Mouse (Mus musculus) CH12.LX (cell line): ENCODE measurements around the gene Zfp541. TPM values are rescaled to one million over a fixed set of nuclear protein-coding genes. Genes with fewer than 3 reads are reported as not detected.

Experiments used
- DNase-seq: peaks from one replicate; pipeline ENCODE4 v3.0.0-alpha.2; 2013; ENCODE audit errors: extremely low read depth
- H3K27ac ChIP-seq: 2 replicates; pipeline ENCODE4 v1.5.1; 2012; ENCODE audit warnings: low read depth, mild to moderate bottlenecking, control low read depth, moderate library complexity; ENCODE audit not compliant: insufficient read depth
- H3K27me3 ChIP-seq: replicated peaks from 2 replicates; pipeline ENCODE3; 2012; ENCODE audit warnings: inconsistent platforms
- H3K36me3 ChIP-seq, 2 experiments: replicated peaks in 1 of 2; 2 replicates each; pipeline versions ENCODE3 to v1.6.1; 2012; ENCODE audit warnings: inconsistent platforms in 1 of 2, low read length in 1 of 2, mild to moderate bottlenecking in 1 of 2, mixed read lengths in 1 of 2, moderate library complexity in 1 of 2; ENCODE audit not compliant: control insufficient read depth in 1 of 2, insufficient read depth in 1 of 2
- H3K4me1 ChIP-seq, 2 experiments: 2 replicates each; pipeline ENCODE4 v1.6.1; 2012; ENCODE audit warnings: inconsistent platforms in 1 of 2, moderate library complexity in 1 of 2; ENCODE audit not compliant: insufficient read depth in 2 of 2, control insufficient read depth in 1 of 2
- H3K4me2 ChIP-seq: 2 replicates; pipeline ENCODE4 v1.6.1; 2012; ENCODE audit warnings: low read depth, mild to moderate bottlenecking, control low read depth; ENCODE audit not compliant: poor library complexity, insufficient read depth, severe bottlenecking
- H3K4me3 ChIP-seq, 3 experiments: fragments of 150-350 bp in 1 of 3; sonication (generic) in 1 of 3; replicated peaks in 1 of 3; 2 replicates each; pipeline versions ENCODE3 to v1.5.1; 2011 to 2012; ENCODE audit warnings: low read depth in 2 of 3, low read length in 2 of 3, mild to moderate bottlenecking in 2 of 3, moderate library complexity in 2 of 3, control low read depth in 1 of 3, improper control_type of control experiment in 1 of 3, inconsistent platforms in 1 of 3, mixed read lengths in 1 of 3; ENCODE audit not compliant: poor library complexity in 1 of 3
- H3K79me2 ChIP-seq: replicated peaks from 2 replicates; pipeline ENCODE4 v1.6.1; 2012; ENCODE audit warnings: mild to moderate bottlenecking, moderate library complexity; ENCODE audit not compliant: control insufficient read depth, poor library complexity, insufficient read depth, severe bottlenecking; ENCODE audit errors: extremely low read depth
- H3K9ac ChIP-seq: 2 replicates; pipeline ENCODE4 v1.6.1; 2012; ENCODE audit warnings: low read depth, mild to moderate bottlenecking, control low read depth, moderate library complexity; ENCODE audit not compliant: insufficient read depth
- H3K9me3 ChIP-seq: replicated peaks from 2 replicates; pipeline ENCODE3; 2012; ENCODE audit warnings: low read length, inconsistent platforms, mixed read lengths
- BHLHE40 ChIP-seq: IDR thresholded peaks from 2 replicates; pipeline ENCODE4 v1.6.1; 2011; ENCODE audit warnings: mild to moderate bottlenecking, low read depth, low read length, improper control_type of control experiment
- E2F4 ChIP-seq: IDR thresholded peaks from 2 replicates; pipeline ENCODE4 v1.6.1; 2011; ENCODE audit warnings: low read depth, low read length, improper control_type of control experiment; ENCODE audit not compliant: insufficient replicate concordance
- ELF1 ChIP-seq: IDR thresholded peaks from 2 replicates; pipeline ENCODE4 v1.6.1; 2014; ENCODE audit warnings: low read depth, mild to moderate bottlenecking, inconsistent platforms, low read length, improper control_type of control experiment
- EP300 ChIP-seq: IDR thresholded peaks from 2 replicates; pipeline ENCODE4 v1.6.1; 2011; ENCODE audit warnings: low read length, improper control_type of control experiment
- ETS1 ChIP-seq: conservative IDR thresholded peaks from 2 replicates; pipeline ENCODE4 v1.6.1; 2012; ENCODE audit warnings: low read depth, mild to moderate bottlenecking, inconsistent platforms, low read length, improper control_type of control experiment, moderate library complexity
- GABPA ChIP-seq: IDR thresholded peaks from 2 replicates; pipeline ENCODE4 v1.6.1; 2012; ENCODE audit warnings: low read depth, low read length, improper control_type of control experiment, inconsistent platforms; ENCODE audit not compliant: insufficient replicate concordance
- HCFC1 ChIP-seq: IDR thresholded peaks from 2 replicates; pipeline ENCODE4 v1.6.1; 2012; ENCODE audit warnings: low read depth, mild to moderate bottlenecking, inconsistent platforms, low read length, improper control_type of control experiment
- IRF4 ChIP-seq: IDR thresholded peaks from 2 replicates; pipeline ENCODE4 v1.6.1; 2014; ENCODE audit warnings: low read depth, mild to moderate bottlenecking, inconsistent platforms, low read length, improper control_type of control experiment
- JUN ChIP-seq: IDR thresholded peaks from 2 replicates; pipeline ENCODE4 v1.6.1; 2011; ENCODE audit warnings: low read depth, mild to moderate bottlenecking, low read length, improper control_type of control experiment, moderate library complexity; ENCODE audit not compliant: insufficient read depth
- JUND ChIP-seq: conservative IDR thresholded peaks from 2 replicates; pipeline ENCODE4 v1.6.1; 2011; ENCODE audit warnings: low read depth, low read length, improper control_type of control experiment
- KAT2A ChIP-seq: IDR thresholded peaks from 2 replicates; pipeline ENCODE4 v1.6.1; 2012; ENCODE audit warnings: low read length, improper control_type of control experiment, inconsistent platforms; ENCODE audit not compliant: insufficient replicate concordance
- MAX ChIP-seq: IDR thresholded peaks from 2 replicates; pipeline ENCODE4 v1.6.1; 2011; ENCODE audit warnings: low read length, improper control_type of control experiment
- MAZ ChIP-seq: IDR thresholded peaks from 2 replicates; pipeline ENCODE4 v1.6.1; 2012; ENCODE audit warnings: low read depth, mild to moderate bottlenecking, inconsistent platforms, low read length, improper control_type of control experiment, moderate library complexity
- MXI1 ChIP-seq: IDR thresholded peaks from 2 replicates; pipeline ENCODE4 v1.6.1; 2011; ENCODE audit warnings: mild to moderate bottlenecking, low read depth, low read length, improper control_type of control experiment
- MYC ChIP-seq: IDR thresholded peaks from 2 replicates; pipeline ENCODE4 v1.6.1; 2011; ENCODE audit warnings: low read depth, mild to moderate bottlenecking, improper control_type of control experiment, low read length
- PAX5 ChIP-seq: IDR thresholded peaks from 2 replicates; pipeline ENCODE4 v1.6.1; 2012; ENCODE audit warnings: low read length, inconsistent platforms, mixed read lengths
- POLR2AphosphoS2 ChIP-seq: IDR thresholded peaks from 2 replicates; pipeline ENCODE4 v1.6.1; 2011; ENCODE audit warnings: low read depth, low read length, improper control_type of control experiment
- RAD21 ChIP-seq: IDR thresholded peaks from 2 replicates; pipeline ENCODE4 v1.6.1; 2011; ENCODE audit warnings: low read depth, mild to moderate bottlenecking, low read length, improper control_type of control experiment, moderate library complexity
- RCOR1 ChIP-seq: conservative IDR thresholded peaks from 2 replicates; pipeline ENCODE4 v1.6.1; 2012; ENCODE audit warnings: low read depth, mild to moderate bottlenecking, inconsistent platforms, low read length, improper control_type of control experiment
- SIN3A ChIP-seq: IDR thresholded peaks from 2 replicates; pipeline ENCODE4 v1.6.1; 2012; ENCODE audit warnings: low read length, improper control_type of control experiment, inconsistent platforms
- SMC3 ChIP-seq: IDR thresholded peaks from 2 replicates; pipeline ENCODE4 v1.6.1; 2011; ENCODE audit warnings: low read depth, low read length, improper control_type of control experiment
- TCF12 ChIP-seq: IDR thresholded peaks from 2 replicates; pipeline ENCODE4 v1.6.1; 2014; ENCODE audit warnings: low read depth, mild to moderate bottlenecking, inconsistent platforms, low read length, improper control_type of control experiment
- UBTF ChIP-seq: IDR thresholded peaks from 2 replicates; pipeline ENCODE4 v1.6.1; 2012; ENCODE audit warnings: low read depth, mild to moderate bottlenecking, inconsistent platforms, low read length, improper control_type of control experiment, moderate library complexity
- USF2 ChIP-seq: conservative IDR thresholded peaks from 2 replicates; pipeline ENCODE4 v1.6.1; 2011; ENCODE audit warnings: low read depth, low read length, improper control_type of control experiment
- ZC3H11A ChIP-seq: IDR thresholded peaks from 2 replicates; pipeline ENCODE4 v1.6.1; 2012; ENCODE audit warnings: low read depth, mild to moderate bottlenecking, inconsistent platforms, low read length, improper control_type of control experiment
- ZKSCAN1 ChIP-seq: IDR thresholded peaks from 2 replicates; pipeline ENCODE4 v1.6.1; 2012; ENCODE audit warnings: low read depth, inconsistent platforms, low read length, improper control_type of control experiment, borderline replicate concordance
- ZNF384 ChIP-seq: IDR thresholded peaks from 2 replicates; pipeline ENCODE4 v1.6.1; 2012; ENCODE audit warnings: low read depth, low read length, improper control_type of control experiment, inconsistent platforms
- dilution Hi-C: fragments of 300-500 bp; cut with MboI; formaldehyde crosslinking; loops from 2 replicates; pipeline ENCODE4 v1.14.3; 2020; ENCODE audit warnings: low sequenced_read_pairs; ENCODE audit not compliant: extremely low pct_unique_long_range_greater_than_20kb, extremely low pct_ligation_motif_present
- in situ Hi-C: fragments of 300-500 bp; cut with MboI; formaldehyde crosslinking; loops from 3 replicates; pipeline ENCODE4 v1.14.3; 2019; ENCODE audit warnings: low sequenced_read_pairs, low pct_ligation_motif_present, low pct_unique_long_range_greater_than_20kb, mixed read lengths
- polyA plus RNA-seq: library from polyadenylated mRNA; unstranded; fragments of >175 nt; gene quantifications from 2 replicates; pipeline ENCODE4 v1.2.1, GENCODE M21; 2012; ENCODE audit warnings: low read depth; ENCODE audit not compliant: insufficient read length
- total RNA-seq, 2 experiments: library from RNA; depleted of rRNA; stranded (reverse); fragments of 300-350 nt in 1 of 2; fragments of >200 nt in 1 of 2; gene quantifications; 2 replicates each; pipeline ENCODE4 v1.2.3; 2012 to 2014

The Zfp541 gene
- total and polyA plus RNA-seq, 3 experiments = 0.08 to 0.12 TPM; not detected in 1

GRCm38 (mm10) chr7:16080581-16080980, 19.0 kb downstream of the Zfp541 start:
- Histone ChIP-seq H3K4me1 (peaks cover 5 to 23% of the 10 kb centered on the region in 2 experiments; a peak in 2 of 4 replicates), H3K79me2 (no peaks in the 10 kb centered on the region), H3K27ac (no peak overlapping the region)
- dilution Hi-C loops = no loop called here
- TF ChIP-seq E2F4 = no peak
- no peak for TF ChIP-seq EP300
- TF ChIP-seq SMC3 = no peak
- TF ChIP-seq JUN = no peak
- TF ChIP-seq MXI1 = no peak
- no peak for TF ChIP-seq ZC3H11A
- no peak for TF ChIP-seq MAX
- TF ChIP-seq ELF1 = no peak
- no peak for TF ChIP-seq POLR2AphosphoS2
- no peak for TF ChIP-seq IRF4
- no peak for TF ChIP-seq RCOR1
- TF ChIP-seq GABPA = no peak
- TF ChIP-seq MYC = no peak
- no peak for TF ChIP-seq RAD21
- TF ChIP-seq ETS1 = no peak
- no peak for TF ChIP-seq USF2
- TF ChIP-seq UBTF = no peak
- no peak for TF ChIP-seq PAX5
- TF ChIP-seq MAZ = no peak
- TF ChIP-seq BHLHE40 = no peak
- TF ChIP-seq, all 38 proteins: peak for 0
- DNase-seq = no peak
- Histone ChIP-seq H3K9me3 (no peaks in the 10 kb centered on the region), H3K4me3 (no peak overlapping the region), H3K4me2 (no peak overlapping the region), H3K9ac (no peak overlapping the region), H3K36me3 (no peaks in the 10 kb centered on the region), H3K27me3 (peaks cover 3% of the 10 kb centered on the region)
- in situ Hi-C loops = no loop called here

DNA sequence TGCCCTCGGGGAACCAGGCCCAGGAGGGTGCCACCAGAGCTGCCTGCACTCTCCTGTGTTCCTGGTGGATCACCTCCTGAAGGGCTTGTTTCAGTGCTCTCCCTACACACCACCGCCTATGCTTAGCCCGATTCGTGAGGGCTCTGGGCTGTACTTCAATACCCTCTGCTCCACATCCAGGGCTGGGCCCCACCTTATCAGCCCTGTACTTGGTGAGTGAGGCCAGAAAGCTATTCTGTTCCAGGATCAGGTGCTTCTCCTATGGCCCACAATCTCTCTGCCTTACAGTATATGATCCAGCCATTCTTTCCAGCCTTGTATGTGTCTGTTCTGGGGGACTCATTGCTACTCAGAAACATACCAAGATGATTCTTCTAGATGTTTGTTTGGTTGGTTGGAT, 21.7 kb downstream of the Zfp541 start:
- Histone ChIP-seq H3K36me3 (no peaks in the 10 kb centered on the region), H3K9ac (no peak overlapping the region), H3K79me2 (no peaks in the 10 kb centered on the region), H3K9me3 (no peaks in the 10 kb centered on the region), H3K4me3 (no peak overlapping the region), H3K4me2 (no peak overlapping the region), H3K4me1 (peaks cover 0 to 4% of the 10 kb centered on the region in 2 experiments; a peak in 2 of 4 replicates), H3K27me3 (peaks cover 8% of the 10 kb centered on the region), H3K27ac (no peak overlapping the region)
- TF ChIP-seq USF2 (no peak), HCFC1 (no peak), KAT2A (no peak), E2F4 (no peak), JUND (no peak), TCF12 (no peak), ETS1 (no peak), ZNF384 (no peak), ZKSCAN1 (no peak), IRF4 (no peak), SIN3A (no peak)
- dilution Hi-C loops = no loop called here
- DNase-seq = no peak
- in situ Hi-C loops = no loop called here
